Mouse (Mus musculus): ENCODE results near the gene Slc30a3.
"Not testable (repeated sequence)": the region's sequence is repeated elsewhere in the genome, so short reads cannot be mapped to it uniquely, and the experiment has no call there.

Slc30a3 gene

GRCm38 (mm10) chr5:31093151-31094041, 14.6 kb downstream of the Slc30a3 start:
- DNase-seq (ENCODE audit: low spot score in 2 of 2): peak in 1 of 2 experiments; percentile 26

GRCm38 (mm10) chr5:31092231-31092975, 15.6 kb downstream of the Slc30a3 start:
- DNase-seq (ENCODE audit: low spot score in 2 of 2): no peak

- DNase-seq (ENCODE audit: low spot score in 2 of 2): no peak
Measured at GRCm38 (mm10) chr5:31087131-31087530, 20.9 kb downstream of the Slc30a3 start.

GRCm38 (mm10) chr5:31086606-31087005, 21.4 kb downstream of the Slc30a3 start:
- DNase-seq (ENCODE audit: low spot score in 2 of 2): no peak

- peak in 1 of 2 experiments; percentile 25 for DNase-seq (ENCODE audit: low spot score in 2 of 2)
Measured at GRCm38 (mm10) chr5:31083949-31084348, 24.1 kb downstream of the Slc30a3 start.

- DNase-seq (ENCODE audit: low spot score in 2 of 2): peak in 1 of 2 experiments; percentile 17
Measured at GRCm38 (mm10) chr5:31082935-31083625, 25.0 kb downstream of the Slc30a3 start.

GRCm38 (mm10) chr5:31082355-31082754, 25.7 kb downstream of the Slc30a3 start:
- DNase-seq (ENCODE audit: low spot score in 2 of 2): peak; percentile 54 to 73

- peak; percentile 28 to 50 for DNase-seq (ENCODE audit: low spot score in 2 of 2)
Measured at GRCm38 (mm10) chr5:31081386-31081785, 26.7 kb downstream of the Slc30a3 start.

- no peak for DNase-seq (ENCODE audit: low spot score in 2 of 2)
Measured at GRCm38 (mm10) chr5:31080795-31081164, 27.3 kb downstream of the Slc30a3 start.

- DNase-seq (ENCODE audit: low spot score in 2 of 2): no peak
Measured at GRCm38 (mm10) chr5:31080059-31080794, 27.8 kb downstream of the Slc30a3 start.

GRCm38 (mm10) chr5:31076346-31076745, 31.7 kb downstream of the Slc30a3 start:
- no peak for DNase-seq (ENCODE audit: low spot score in 2 of 2)

- no peak for DNase-seq (ENCODE audit: low spot score in 2 of 2)
Measured at GRCm38 (mm10) chr5:31073176-31073575, 34.9 kb downstream of the Slc30a3 start.

GRCm38 (mm10) chr5:31071821-31072220, 36.2 kb downstream of the Slc30a3 start:
- DNase-seq (ENCODE audit: low spot score in 2 of 2): no peak

- DNase-seq (ENCODE audit: low spot score in 2 of 2): no peak
Measured at GRCm38 (mm10) chr5:31071059-31071458, 37.0 kb downstream of the Slc30a3 start.

GRCm38 (mm10) chr5:31069810-31070209, 38.2 kb downstream of the Slc30a3 start:
- DNase-seq (ENCODE audit: low spot score in 2 of 2): no peak

GRCm38 (mm10) chr5:31055216-31056140, 52.6 kb downstream of the Slc30a3 start:
- DNase-seq (ENCODE audit: low spot score in 2 of 2): peak; percentile 15 to 38

- DNase-seq (ENCODE audit: low spot score in 2 of 2): peak; percentile 85 to 89
Measured at GRCm38 (mm10) chr5:31054261-31055215, 53.5 kb downstream of the Slc30a3 start, which contains the start of gene Cad. Gene Cad, plus strand, starts transcription at chr5:31054780.

- not testable (repeated sequence) for DNase-seq (ENCODE audit: low spot score in 2 of 2)
Measured at GRCm38 (mm10) chr5:31053728-31054127, 54.3 kb downstream of the Slc30a3 start.

- DNase-seq (ENCODE audit: low spot score in 2 of 2): no peak
Measured at GRCm38 (mm10) chr5:31050427-31050826, 57.6 kb downstream of the Slc30a3 start.

Measured in natural killer cell, adult 2 months (primary cell).